Mouse (Mus musculus) MEL (cell line): ENCODE measurements around the gene Adat3. TPM values are rescaled to one million over a fixed set of nuclear protein-coding genes. Genes with fewer than 3 reads are reported as not detected.

Experiments used
- DNase-seq: peaks from one replicate; pipeline ENCODE4 v3.0.0; 2011; ENCODE audit warnings: low read depth, low spot score
- H3K27ac ChIP-seq: 2 replicates; pipeline ENCODE4 v1.5.1; 2012; ENCODE audit warnings: low read depth, mild to moderate bottlenecking, control low read depth, low read length, moderate library complexity; ENCODE audit not compliant: control insufficient read depth
- H3K27me3 ChIP-seq, 2 experiments: fragments of 150-350 bp in 1 of 2; sonication (generic) in 1 of 2; 2 replicates each; pipeline ENCODE4 v1.6.1; 2012; ENCODE audit warnings: low read length in 2 of 2, mild to moderate bottlenecking in 2 of 2, improper control_type of control experiment in 1 of 2, moderate library complexity in 1 of 2; ENCODE audit not compliant: insufficient read depth in 2 of 2, control insufficient read depth in 1 of 2
- H3K36me3 ChIP-seq, 2 experiments: 2 replicates each; pipeline ENCODE4 v1.6.1; 2012 to 2014; ENCODE audit warnings: low read length in 2 of 2, improper control_type of control experiment in 1 of 2, inconsistent platforms in 1 of 2, mild to moderate bottlenecking in 1 of 2; ENCODE audit not compliant: insufficient read depth in 2 of 2, control insufficient read depth in 1 of 2
- H3K4me1 ChIP-seq, 2 experiments: fragments of 150-350 bp in 1 of 2; sonication (generic) in 1 of 2; 2 replicates each; pipeline ENCODE4 v1.6.1; 2012; ENCODE audit warnings: low read length in 2 of 2, improper control_type of control experiment in 1 of 2, mild to moderate bottlenecking in 1 of 2; ENCODE audit not compliant: insufficient read depth in 2 of 2, control insufficient read depth in 1 of 2
- H3K4me3 ChIP-seq, 2 experiments: fragments of 150-350 bp in 1 of 2; sonication (generic) in 1 of 2; 2 replicates each; pipeline ENCODE4 v1.5.1; 2012; ENCODE audit warnings: low read depth in 2 of 2, low read length in 2 of 2, mild to moderate bottlenecking in 2 of 2, moderate library complexity in 2 of 2, control low read depth in 1 of 2, improper control_type of control experiment in 1 of 2; ENCODE audit not compliant: control insufficient read depth in 1 of 2, insufficient read depth in 1 of 2
- H3K79me2 ChIP-seq: 2 replicates; pipeline ENCODE4 v1.6.1; 2012; ENCODE audit warnings: mild to moderate bottlenecking, low read length, moderate library complexity; ENCODE audit not compliant: control insufficient read depth, poor library complexity, insufficient read depth
- H3K9ac ChIP-seq: 2 replicates; pipeline ENCODE4 v1.6.1; 2012; ENCODE audit warnings: low read depth, mild to moderate bottlenecking, control low read depth, low read length, moderate library complexity; ENCODE audit not compliant: control insufficient read depth, poor library complexity, severe bottlenecking
- H3K9me3 ChIP-seq: fragments of 150-350 bp; sonication (generic); replicated peaks from 2 replicates; pipeline ENCODE4 v1.6.1; 2012; ENCODE audit warnings: mild to moderate bottlenecking, low read length, improper control_type of control experiment, moderate library complexity; ENCODE audit not compliant: insufficient read depth
- CHD2 ChIP-seq: IDR thresholded peaks from 2 replicates; pipeline ENCODE4 v1.6.1; 2011; ENCODE audit warnings: low read length, improper control_type of control experiment
- CTCF ChIP-seq, 3 experiments: IDR thresholded peaks in 2 of 3; conservative IDR thresholded peaks in 1 of 3; 2 replicates each; pipeline ENCODE4 v1.5.1; 2011 to 2012; ENCODE audit warnings: low read length in 3 of 3, low read depth in 2 of 3, mild to moderate bottlenecking in 2 of 3, improper control_type of control experiment in 1 of 3, inconsistent platforms in 1 of 3, mixed read lengths in 1 of 3, moderate library complexity in 1 of 3; ENCODE audit not compliant: control insufficient read depth in 1 of 3, insufficient read depth in 1 of 3, poor library complexity in 1 of 3, severe bottlenecking in 1 of 3
- EP300 ChIP-seq, 2 experiments: IDR thresholded peaks; 2 replicates each; pipeline ENCODE4 v1.6.1; 2011; ENCODE audit warnings: improper control_type of control experiment in 2 of 2, low read length in 2 of 2, low read depth in 1 of 2, mild to moderate bottlenecking in 1 of 2
- GABPA ChIP-seq: IDR thresholded peaks from 2 replicates; pipeline ENCODE4 v1.6.1; 2012; ENCODE audit warnings: low read depth, mild to moderate bottlenecking, inconsistent platforms, low read length, improper control_type of control experiment, moderate library complexity
- HCFC1 ChIP-seq: IDR thresholded peaks from 2 replicates; pipeline ENCODE4 v1.6.1; 2012; ENCODE audit warnings: low read depth, mild to moderate bottlenecking, inconsistent platforms, low read length, improper control_type of control experiment, moderate library complexity
- MAX ChIP-seq: IDR thresholded peaks from 2 replicates; pipeline ENCODE4 v1.6.1; 2011; ENCODE audit warnings: low read length, improper control_type of control experiment
- MXI1 ChIP-seq: IDR thresholded peaks from 2 replicates; pipeline ENCODE4 v1.6.1; 2011; ENCODE audit warnings: mild to moderate bottlenecking, low read depth, low read length, improper control_type of control experiment
- MYB ChIP-seq: IDR thresholded peaks from 2 replicates; pipeline ENCODE4 v1.6.1; 2011; ENCODE audit warnings: mild to moderate bottlenecking, low read depth, low read length, improper control_type of control experiment
- MYC ChIP-seq: IDR thresholded peaks from 2 replicates; pipeline ENCODE4 v1.6.1; 2011; ENCODE audit warnings: low read depth, mild to moderate bottlenecking, low read length, improper control_type of control experiment, moderate library complexity
- NELFE ChIP-seq: IDR thresholded peaks from 2 replicates; pipeline ENCODE4 v1.6.1; 2011; ENCODE audit warnings: low read depth, low read length, improper control_type of control experiment
- POLR2A ChIP-seq, 2 experiments: IDR thresholded peaks; 2 replicates each; pipeline ENCODE4 v1.6.1; 2011 to 2012; ENCODE audit warnings: low read length in 2 of 2, mild to moderate bottlenecking in 2 of 2, control low read depth in 1 of 2, improper control_type of control experiment in 1 of 2, low read depth in 1 of 2, moderate library complexity in 1 of 2; ENCODE audit not compliant: control insufficient read depth in 1 of 2, insufficient read depth in 1 of 2, poor library complexity in 1 of 2
- POLR2AphosphoS2 ChIP-seq: IDR thresholded peaks from 2 replicates; pipeline ENCODE4 v1.6.1; 2011; ENCODE audit warnings: low read length, improper control_type of control experiment
- RAD21 ChIP-seq: IDR thresholded peaks from 2 replicates; pipeline ENCODE4 v1.6.1; 2011; ENCODE audit warnings: mild to moderate bottlenecking, low read depth, low read length, improper control_type of control experiment
- RCOR1 ChIP-seq: IDR thresholded peaks from 2 replicates; pipeline ENCODE4 v1.6.1; 2012; ENCODE audit warnings: low read depth, mild to moderate bottlenecking, inconsistent platforms, low read length, improper control_type of control experiment
- SIN3A ChIP-seq: IDR thresholded peaks from 2 replicates; pipeline ENCODE4 v1.6.1; 2012; ENCODE audit warnings: low read length, improper control_type of control experiment, inconsistent platforms
- TAL1 ChIP-seq: IDR thresholded peaks from 2 replicates; pipeline ENCODE4 v1.6.1; 2012; ENCODE audit warnings: mild to moderate bottlenecking, inconsistent platforms, low read length, moderate library complexity, mixed read lengths
- UBTF ChIP-seq: IDR thresholded peaks from 2 replicates; pipeline ENCODE4 v1.6.1; 2012; ENCODE audit warnings: low read depth, mild to moderate bottlenecking, inconsistent platforms, low read length, improper control_type of control experiment, moderate library complexity, borderline replicate concordance; ENCODE audit not compliant: insufficient read depth
- USF1 ChIP-seq: IDR thresholded peaks from 2 replicates; pipeline ENCODE4 v1.6.1; 2014; ENCODE audit warnings: low read depth, mild to moderate bottlenecking, inconsistent platforms, low read length, improper control_type of control experiment, moderate library complexity
- ZNF384 ChIP-seq: IDR thresholded peaks from 2 replicates; pipeline ENCODE4 v1.6.1; 2012; ENCODE audit warnings: low read depth, mild to moderate bottlenecking, inconsistent platforms, low read length, improper control_type of control experiment
- polyA plus RNA-seq, 2 experiments: library from polyadenylated mRNA; stranded (reverse) in 1 of 2; unstranded in 1 of 2; fragments of >175 nt in 1 of 2; fragments of >200 nt in 1 of 2; gene quantifications; 2 replicates each; pipeline versions ENCODE4 v1.2.1 to v1.2.4; 2012; ENCODE audit warnings: low replicate concordance in 2 of 2, low read depth in 1 of 2; ENCODE audit not compliant: insufficient read length in 2 of 2, insufficient read depth in 1 of 2, missing spikeins in 1 of 2
- total RNA-seq: library from RNA; depleted of rRNA; stranded (reverse); fragments of 300-350 nt; gene quantifications from 2 replicates; pipeline ENCODE4 v1.2.3, GENCODE M21; 2012

Adat3 gene
- total and polyA plus RNA-seq, 3 experiments, result 7.4 to 7.7 TPM; not detected in 1

GRCm38 (mm10) chr10:80583047-80583446 is 19.6 kb upstream of the Adat3 start:
- no peak overlapping the region for H3K9ac ChIP-seq
- H3K27ac ChIP-seq, result no peak overlapping the region
- H3K36me3 ChIP-seq, result peaks cover 0 to 4% of the 10 kb centered on the region in 2 experiments; a peak in 2 of 4 replicates
- no peak for TF ChIP-seq RAD21
- peak; percentile 70 for TF ChIP-seq ZNF384
- no peaks in the 10 kb centered on the region for H3K27me3 ChIP-seq
- H3K9me3 ChIP-seq, result no peaks in the 10 kb centered on the region
- H3K79me2 ChIP-seq, result peaks cover 16% of the 10 kb centered on the region
- peak; percentile 52 for DNase-seq
- no peak overlapping the region for H3K4me3 ChIP-seq
- peaks cover 5 to 10% of the 10 kb centered on the region in 2 experiments; a peak in 3 of 4 replicates for H3K4me1 ChIP-seq

- no peak overlapping the region for H3K4me3 ChIP-seq
- TF ChIP-seq HCFC1 (no peak), CHD2 (no peak), GABPA (no peak), CTCF (IDR thresholded peaks at IDR 0.05 in 2 of 3, conservative IDR thresholded peaks at IDR 0.05 in 1 of 3; ENCODE audit: control insufficient read depth in 1 of 3, insufficient read depth in 1 of 3, low read depth in 2 of 3, low read length in 3 of 3, poor library complexity in 1 of 3, severe bottlenecking in 1 of 3) (no peak), RCOR1 (no peak), MXI1 (no peak), POLR2A (IDR thresholded peaks at IDR 0.05; ENCODE audit: control insufficient read depth in 1 of 2, insufficient read depth in 1 of 2, low read depth in 1 of 2, low read length in 2 of 2, poor library complexity in 1 of 2) (no peak), USF1 (no peak), MYC (no peak), RAD21 (no peak), MAX (no peak), TAL1 (no peak), NELFE (no peak), POLR2AphosphoS2 (no peak), MYB (no peak), UBTF (no peak), EP300 (IDR thresholded peaks at IDR 0.05; ENCODE audit: low read depth in 1 of 2, low read length in 2 of 2) (no peak), SIN3A (no peak)
- no peak overlapping the region for H3K9ac ChIP-seq
- peaks cover 24% of the 10 kb centered on the region for H3K79me2 ChIP-seq
- peaks cover 0 to 4% of the 10 kb centered on the region in 2 experiments; a peak in 2 of 4 replicates for H3K36me3 ChIP-seq
- DNase-seq, result no peak
- peaks cover 9 to 18% of the 10 kb centered on the region in 2 experiments; a peak in 3 of 4 replicates for H3K4me1 ChIP-seq
- H3K9me3 ChIP-seq, result no peaks in the 10 kb centered on the region
- H3K27me3 ChIP-seq, result no peaks in the 10 kb centered on the region
- H3K27ac ChIP-seq, result no peak overlapping the region
Observed at GRCm38 (mm10) chr10:80584045-80584488, 18.6 kb upstream of the Adat3 start.
